Comparison of ENCODE assay signal across 8 mouse cellular contexts in genomic region chr11:17158858-17159737, GRCm38 (mm10). TPM values are rescaled to one million over a fixed set of nuclear protein-coding genes. Genes with fewer than 3 reads are reported as not detected.
A peak's percentile ranks its signal among the peaks of the same experiment; 100 is the strongest.
DNase-seq lines count a peak whose midpoint lies in the region; ATAC-seq lines count a peak whose summit lies in the region.

Ppp3r1 (plus strand) TSS chr11:17159263.

- peak within 1 kb of the TSS; percentile 70 for H3K4me2 ChIP-seq in lung, embryonic 16.5 days (ENCODE audit: low read depth, low read length)

- H3K4me1 ChIP-seq in lung, embryonic 16.5 days (replicated peaks; ENCODE audit: control insufficient read depth, insufficient read depth, low read length) = peaks cover 15% of the 10 kb centered on the region

- peak within 1 kb of the TSS; percentile 97 for H3K27ac ChIP-seq in lung, embryonic 16.5 days (ENCODE audit: low read length)

- H3K9ac ChIP-seq in lung, embryonic 16.5 days (ENCODE audit: low read length) = peak within 1 kb of the TSS; percentile 97

- H3K27me3 ChIP-seq in lung, embryonic 16.5 days (ENCODE audit: control insufficient read depth, insufficient read depth, low read depth, low read length) = no peaks in the 10 kb centered on the region

- no peaks in the 10 kb centered on the region for H3K9me3 ChIP-seq in lung, embryonic 16.5 days (ENCODE audit: control insufficient read depth, low read length)

- peak; percentile 86 for DNase-seq in MEL-GATA-1-ER (ENCODE audit: extremely low read depth, low read depth)
- DNase-seq in cerebellum, adult 8-10 months = peak; percentile 96
- peak; percentile 96 for DNase-seq in forelimb bud, embryonic 11.5 days (ENCODE audit: low read depth, low spot score)
- peak; percentile 76 for DNase-seq in layer of hippocampus, adult 9-10 months (ENCODE audit: low spot score)
- DNase-seq in ovary, postnatal 10 days (ENCODE audit: low spot score) = peak; percentile 85
- DNase-seq in thymus, postnatal 10 days (ENCODE audit: low spot score in 2 of 2) = peak; percentile 95 to 97

- no peaks in the 10 kb centered on the region for H3K36me3 ChIP-seq in lung, embryonic 16.5 days (ENCODE audit: control insufficient read depth, insufficient read depth, low read length)

- peak; percentile 89 to 90 for ATAC-seq in hematopoietic stem cell, adult 5-6 weeks (replicated peaks in 1 of 2; ENCODE audit: insufficient read depth in 1 of 2, low FRiP score in 2 of 2, low TSS enrichment in 1 of 2, low read depth in 1 of 2, poor library complexity in 2 of 2, severe bottlenecking in 2 of 2)
- peak; percentile 99 for ATAC-seq in lung, embryonic 16.5 days (ENCODE audit: low read depth)

- peak within 1 kb of the TSS; percentile 79 for H3K4me3 ChIP-seq in lung, embryonic 16.5 days (ENCODE audit: low read length)

- WGBS in lung, embryonic 16.5 days = under 1% methylated on average over 89 of the region's 89 CpGs

RNA-seq across cellular contexts. Expression of gene Ppp3r1, which starts in this region (rescaled TPM):
- total RNA-seq in hematopoietic stem cell, adult 5-6 weeks (2017) = 57.2 and 94.9 TPM in 2 replicates
- 85.6 and 89.4 TPM in 2 replicates for polyA plus RNA-seq in lung, embryonic 16.5 days (2015; fragmentation: Nextera tagmentation; extraction: Ambion mirVana)

Comparison
In these comparisons a context has a peak if more than half of its experiments do, and no peak if none do; other contexts are left out.
1. Peak in every context shown above with its lines: DNase-seq, ATAC-seq, H3K4me3 ChIP-seq and H3K27ac ChIP-seq.